Comparison of ENCODE assay signal across 17 mouse cellular contexts in the genomic region with DNA sequence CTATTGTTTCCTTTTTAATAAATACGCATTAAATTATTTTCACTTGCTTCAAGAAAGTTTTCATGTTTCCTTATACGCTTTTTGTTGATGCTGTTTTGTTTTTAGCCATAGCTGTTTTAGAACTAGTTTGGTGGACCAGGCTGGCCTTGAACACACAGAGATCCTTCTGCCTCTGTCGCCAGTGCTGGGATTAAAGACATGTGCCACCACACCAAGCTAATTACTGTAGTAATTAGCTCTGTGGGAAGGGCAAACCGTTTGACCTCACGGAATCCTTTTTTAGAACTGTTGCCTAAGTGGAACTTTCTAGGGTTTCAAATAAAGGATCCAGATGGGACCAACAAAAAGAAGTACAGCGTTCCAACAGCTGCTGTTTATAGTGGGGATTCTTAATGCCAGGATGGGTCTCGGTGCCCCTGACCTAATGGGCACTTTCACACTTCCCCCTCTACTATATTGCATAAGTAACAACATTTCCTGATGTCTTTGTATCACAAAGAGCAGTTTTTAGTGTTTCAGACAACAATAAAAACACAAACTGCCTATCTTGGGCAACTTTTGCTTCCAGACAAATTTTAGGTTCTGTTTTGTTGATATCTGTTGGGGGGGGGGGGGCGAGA.
"Had no signal": no experiment of that assay in that cellular context is flagged by ENCODE, and none has a peak within 500 bp of the region (broad histone marks: within the 10 kb centered on the region; RNA-seq: fewer than 3 reads in every experiment).

No protein-coding gene starts in this region.

- H3K4me2 ChIP-seq: liver, embryonic 11.5 days; liver, embryonic 15.5 days; lung, embryonic 14.5 days; midbrain, embryonic 15.5 days; neural tube, embryonic 13.5 days; stomach, embryonic 15.5 days had no signal

- H3K9me3 ChIP-seq: limb, embryonic 10.5 days; liver, embryonic 15.5 days; midbrain, embryonic 15.5 days; neural tube, embryonic 13.5 days; stomach, embryonic 15.5 days had no signal

- H3K9ac ChIP-seq: liver, embryonic 15.5 days; lung, embryonic 14.5 days; midbrain, embryonic 15.5 days; neural tube, embryonic 13.5 days; stomach, embryonic 15.5 days had no signal

- ATAC-seq: midbrain, embryonic 15.5 days had no signal

- H3K4me3 ChIP-seq: left cerebral cortex, adult 2 months; limb, embryonic 10.5 days; liver, embryonic 15.5 days; midbrain, embryonic 15.5 days; neural tube, embryonic 13.5 days; stomach, embryonic 15.5 days had no signal

- DNase-seq: kidney, adult 9 months; kidney, postnatal 10 days; kidney, postnatal 4 days; lung, embryonic 14.5 days; lung, postnatal 10 days; lung, postnatal 4 days; retina, postnatal 1 day; right cerebral cortex, postnatal 4 days; spleen, adult 18-20 months; thymus, postnatal 36 days had no signal

- H3K36me3 ChIP-seq: liver, embryonic 15.5 days; midbrain, embryonic 15.5 days; stomach, embryonic 15.5 days had no signal

- H3K27ac ChIP-seq: limb, embryonic 10.5 days; liver, embryonic 15.5 days; midbrain, embryonic 15.5 days; stomach, embryonic 15.5 days had no signal

- H3K27me3 ChIP-seq: liver, embryonic 15.5 days; midbrain, embryonic 15.5 days; neural tube, embryonic 13.5 days; stomach, embryonic 15.5 days had no signal
